8 mouse cellular contexts compared by ENCODE assay signal in genomic region chr6:38650263-38650937, GRCm38 (mm10). TPM values are rescaled to one million over a fixed set of nuclear protein-coding genes. Genes with fewer than 3 reads are reported as not detected.
A peak's percentile ranks its signal among the peaks of the same experiment; 100 is the strongest.
DNase-seq lines count a peak whose midpoint lies in the region; ATAC-seq and TF ChIP-seq lines count a peak whose summit lies in the region.

No protein-coding gene starts in this region.

- H3K27me3 ChIP-seq in heart, embryonic 10.5 days (ENCODE audit: insufficient read depth, poor library complexity, severe bottlenecking) = no peaks in the 10 kb centered on the region
- H3K27me3 ChIP-seq in forebrain, postnatal 0 days (ENCODE audit: insufficient read depth, low read length) = no peaks in the 10 kb centered on the region
- H3K27me3 ChIP-seq in intestine, embryonic 16.5 days (replicated peaks; ENCODE audit: control insufficient read depth, insufficient read depth, low read length) = no peaks in the 10 kb centered on the region
- no peaks in the 10 kb centered on the region for H3K27me3 ChIP-seq in midbrain, embryonic 12.5 days

- H3K27ac ChIP-seq in heart, embryonic 10.5 days = no peak overlapping the region
- no peak overlapping the region for H3K27ac ChIP-seq in forebrain, postnatal 0 days (ENCODE audit: low read depth, low read length)
- H3K27ac ChIP-seq in intestine, embryonic 16.5 days (ENCODE audit: low read length) = no peak overlapping the region
- H3K27ac ChIP-seq in midbrain, embryonic 12.5 days (replicated peaks) = no peak overlapping the region

- H3K4me2 ChIP-seq in forebrain, postnatal 0 days (ENCODE audit: low read depth) = no peak overlapping the region
- no peak overlapping the region for H3K4me2 ChIP-seq in intestine, embryonic 16.5 days (ENCODE audit: low read depth, low read length)
- H3K4me2 ChIP-seq in midbrain, embryonic 12.5 days (replicated peaks) = no peak overlapping the region

- H3K9ac ChIP-seq in forebrain, postnatal 0 days = no peak overlapping the region
- no peak overlapping the region for H3K9ac ChIP-seq in intestine, embryonic 16.5 days (ENCODE audit: low read depth, low read length)
- H3K9ac ChIP-seq in midbrain, embryonic 12.5 days (replicated peaks) = no peak overlapping the region

- no peak overlapping the region for H3K4me3 ChIP-seq in heart, embryonic 10.5 days
- H3K4me3 ChIP-seq in forebrain, postnatal 0 days (ENCODE audit: low read depth, low read length) = no peak overlapping the region
- no peak overlapping the region for H3K4me3 ChIP-seq in intestine, embryonic 16.5 days (ENCODE audit: low read length)
- H3K4me3 ChIP-seq in midbrain, embryonic 12.5 days = no peak overlapping the region

- no peaks in the 10 kb centered on the region for H3K36me3 ChIP-seq in heart, embryonic 10.5 days
- H3K36me3 ChIP-seq in forebrain, postnatal 0 days (ENCODE audit: insufficient read depth) = no peaks in the 10 kb centered on the region
- H3K36me3 ChIP-seq in intestine, embryonic 16.5 days (ENCODE audit: control insufficient read depth, insufficient read depth, low read length) = no peaks in the 10 kb centered on the region
- H3K36me3 ChIP-seq in midbrain, embryonic 12.5 days = no peaks in the 10 kb centered on the region

- intact Hi-C loops in left cerebral cortex, postnatal 14 days (cut with DNase I) = loop anchor here (5.0 kb wide), 2 partner anchors 42 to 417 kb away; no protein-coding TSS in a partner anchor

- peak; percentile 95 for TF ChIP-seq CTCF in forebrain, postnatal 0 days (IDR thresholded peaks at IDR 0.05; ENCODE audit: low read depth)

- H3K4me1 ChIP-seq in heart, embryonic 10.5 days = no peaks in the 10 kb centered on the region
- H3K4me1 ChIP-seq in forebrain, postnatal 0 days (ENCODE audit: insufficient read depth) = no peaks in the 10 kb centered on the region
- H3K4me1 ChIP-seq in intestine, embryonic 16.5 days (ENCODE audit: control insufficient read depth, insufficient read depth, low read length) = no peaks in the 10 kb centered on the region
- no peaks in the 10 kb centered on the region for H3K4me1 ChIP-seq in midbrain, embryonic 12.5 days

- ATAC-seq in forebrain, postnatal 0 days = peak; percentile 86
- peak; percentile 46 for ATAC-seq in intestine, embryonic 16.5 days
- 0 out of 2 replicates have a peak, but pooled peaks have one; percentile 38 for ATAC-seq in midbrain, embryonic 12.5 days (ENCODE audit: low FRiP score, low read depth)

- H3K9me3 ChIP-seq in heart, embryonic 10.5 days = no peaks in the 10 kb centered on the region
- H3K9me3 ChIP-seq in forebrain, postnatal 0 days (ENCODE audit: low read length) = no peaks in the 10 kb centered on the region
- no peaks in the 10 kb centered on the region for H3K9me3 ChIP-seq in intestine, embryonic 16.5 days (ENCODE audit: control insufficient read depth, low read length)
- no peaks in the 10 kb centered on the region for H3K9me3 ChIP-seq in midbrain, embryonic 12.5 days

- 40% methylated on average over 14 of the region's 14 CpGs for WGBS in heart, embryonic 10.5 days
- WGBS in forebrain, postnatal 0 days = 40% methylated on average over 14 of the region's 14 CpGs
- WGBS in intestine, embryonic 16.5 days = 39% methylated on average over 14 of the region's 14 CpGs
- WGBS in midbrain, embryonic 12.5 days = 44% methylated on average over 14 of the region's 14 CpGs

- DNase-seq in heart, embryonic 10.5 days (ENCODE audit: low spot score) = peak; percentile 83
- DNase-seq in heart, adult 11 months = no peak
- DNase-seq in cerebellum, adult 18-20 months = peak; percentile 70 to 76
- DNase-seq in forebrain, postnatal 0 days = peak; percentile 87
- DNase-seq in left cerebral cortex, postnatal 14 days (ENCODE audit: low spot score in 2 of 2) = peak; percentile 77 to 84
- DNase-seq in spleen, adult 18-20 months = peak; percentile 31 to 56

RNA-seq across cellular contexts. Expression of gene Clec2l, which starts 12.5 kb away (rescaled TPM):
- 0.50 and 1.5 TPM in 2 replicates for polyA plus RNA-seq in heart, embryonic 10.5 days (2016; fragmentation: Nextera tagmentation; extraction: Ambion mirVana)
- 92.8 and 94.3 TPM in 2 replicates for total RNA-seq in forebrain, postnatal 0 days (2014; rRNA removed)
- 49.8 and 52.0 TPM in 2 replicates for polyA plus RNA-seq in forebrain, postnatal 0 days (2015; fragmentation: Nextera tagmentation; extraction: Ambion mirVana)
- 0.61 and 0.93 TPM in 2 replicates for polyA plus RNA-seq in intestine, embryonic 16.5 days (2015; fragmentation: Nextera tagmentation; extraction: Ambion mirVana)
- total RNA-seq in left cerebral cortex, postnatal 14 days (2021) = 100 to 1,000 TPM; 118 to 129 TPM
- polyA plus RNA-seq in midbrain, embryonic 12.5 days (2016; fragmentation: Nextera tagmentation; extraction: Ambion mirVana) = 2.0 and 2.5 TPM in 2 replicates

RNA-seq across cellular contexts. Expression of gene Klrg2, which starts 13.4 kb away (rescaled TPM):
- polyA plus RNA-seq in heart, embryonic 10.5 days (2016; fragmentation: Nextera tagmentation; extraction: Ambion mirVana) = 0.10 TPM in 1 of 2 replicates, not detected in the other
- 0.23 and 0.24 TPM in 2 replicates for total RNA-seq in forebrain, postnatal 0 days (2014; rRNA removed)
- polyA plus RNA-seq in forebrain, postnatal 0 days (2015; fragmentation: Nextera tagmentation; extraction: Ambion mirVana) = 0.10 and 0.17 TPM in 2 replicates
- 0.10 and 0.26 TPM in 2 replicates for polyA plus RNA-seq in intestine, embryonic 16.5 days (2015; fragmentation: Nextera tagmentation; extraction: Ambion mirVana)
- under 1 TPM; 0.38 to 0.44 TPM for total RNA-seq in left cerebral cortex, postnatal 14 days (2021)
- polyA plus RNA-seq in midbrain, embryonic 12.5 days (2016; fragmentation: Nextera tagmentation; extraction: Ambion mirVana) = 0.18 and 0.19 TPM in 2 replicates

Comparison
In these comparisons a context has a peak if more than half of its experiments do, and no peak if none do; other contexts are left out.
1. RNA of gene Clec2l, which starts 12.5 kb away (polyA plus RNA-seq): 49.8 to 52.0 TPM in forebrain, postnatal 0 days; 2.0 to 2.5 TPM in midbrain, embryonic 12.5 days, 0.61 to 0.93 TPM in intestine, embryonic 16.5 days and 0.50 to 1.5 TPM in heart, embryonic 10.5 days; every median in the first group is over 10 times any median in the second.
2. Peak in every context shown above with its lines, with median percentiles within 50 percentile points of each other: ATAC-seq.